Mouse (Mus musculus) macrophage (primary cell): ENCODE data around the gene Aagab. TPM values are rescaled to one million over a fixed set of nuclear protein-coding genes. Genes with fewer than 3 reads are reported as not detected.

Source experiments
- H3K27ac ChIP-seq: fragments of 350-480 bp; formaldehyde crosslinking; 2 replicates; pipeline ENCODE4 v1.9.0; 2021
- H3K36me3 ChIP-seq: fragments of 350-480 bp; formaldehyde crosslinking; 2 replicates; pipeline ENCODE4 v1.9.0; 2021; ENCODE audit errors: inconsistent target
- H3K4me3 ChIP-seq: fragments of 350-480 bp; formaldehyde crosslinking; 2 replicates; pipeline ENCODE4 v1.9.0; 2021; ENCODE audit errors: inconsistent target
- H3K79me2 ChIP-seq: fragments of 350-480 bp; formaldehyde crosslinking; 2 replicates; pipeline ENCODE4 v1.9.0; 2021; ENCODE audit errors: inconsistent target
- WGBS: methylation state at CpG from one replicate; pipeline ENCODE4 v1.1.7; 2026; ENCODE audit warnings: inconsistent platforms; ENCODE audit not compliant: missing documents; 5-methylcytosine and 5-hydroxymethylcytosine counted together
- polyA plus RNA-seq: library from polyadenylated mRNA; stranded (reverse); fragments of 250-400 nt; gene quantifications from 3 replicates; pipeline ENCODE4 v1.2.4, GENCODE M21; 2018; ENCODE audit warnings: inconsistent platforms

The Aagab gene
- polyA plus RNA-seq, 1 experiment from 2014 or later, result 24.3 TPM

DNA sequence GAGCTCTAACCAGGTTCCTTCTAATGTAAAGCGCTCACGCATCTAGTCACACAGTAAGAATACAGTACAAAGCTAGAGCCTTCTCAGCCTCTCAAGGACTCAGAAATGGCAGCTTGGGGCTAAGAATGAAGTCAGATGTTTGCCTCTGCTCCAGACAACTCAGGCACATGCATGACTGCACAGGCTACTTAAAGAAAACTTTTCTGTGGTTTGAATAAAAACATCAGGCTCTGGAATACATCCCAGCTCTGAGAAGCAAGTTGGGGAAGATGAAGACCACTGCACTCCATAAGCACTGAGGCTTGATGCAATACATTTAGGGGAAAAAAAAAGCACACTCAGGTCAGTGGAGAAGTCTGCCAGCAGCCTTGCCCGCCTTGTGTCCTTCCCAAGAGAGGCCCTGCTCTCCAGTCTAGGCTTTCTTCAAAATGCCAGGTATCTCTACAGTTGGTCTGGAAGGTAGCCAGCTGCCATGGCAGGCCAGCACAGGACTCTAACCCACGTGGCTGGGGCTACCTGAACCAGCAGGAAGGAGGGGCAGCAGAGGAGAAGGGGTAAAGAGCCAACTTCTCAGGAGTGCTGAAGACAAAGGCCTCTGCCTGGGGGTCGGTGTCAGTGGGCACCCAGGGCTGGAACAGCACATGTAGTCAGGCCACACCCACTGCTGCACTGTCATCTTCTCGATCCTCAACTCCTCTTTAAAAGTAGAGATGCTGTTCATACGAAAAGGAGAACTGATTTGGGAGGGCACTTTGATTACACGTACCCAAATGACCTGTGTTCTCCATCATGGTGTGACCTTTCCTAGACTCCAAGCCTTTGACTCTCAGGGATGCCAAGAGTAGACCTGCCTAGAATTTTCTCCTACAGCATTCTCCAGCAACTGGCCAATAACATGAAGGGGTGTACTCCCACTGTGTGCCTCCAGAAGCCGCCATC, 45.4 kb downstream of the Aagab start:
- no peak overlapping the region for H3K27ac ChIP-seq
- WGBS, result 72% methylated on average over 9 of the region's 9 CpGs
- H3K4me3 ChIP-seq, result no peak overlapping the region
- no peaks in the 10 kb centered on the region for H3K79me2 ChIP-seq
- peaks cover 38% of the 10 kb centered on the region; the same call in 1 of the 2 replicates for H3K36me3 ChIP-seq

DNA sequence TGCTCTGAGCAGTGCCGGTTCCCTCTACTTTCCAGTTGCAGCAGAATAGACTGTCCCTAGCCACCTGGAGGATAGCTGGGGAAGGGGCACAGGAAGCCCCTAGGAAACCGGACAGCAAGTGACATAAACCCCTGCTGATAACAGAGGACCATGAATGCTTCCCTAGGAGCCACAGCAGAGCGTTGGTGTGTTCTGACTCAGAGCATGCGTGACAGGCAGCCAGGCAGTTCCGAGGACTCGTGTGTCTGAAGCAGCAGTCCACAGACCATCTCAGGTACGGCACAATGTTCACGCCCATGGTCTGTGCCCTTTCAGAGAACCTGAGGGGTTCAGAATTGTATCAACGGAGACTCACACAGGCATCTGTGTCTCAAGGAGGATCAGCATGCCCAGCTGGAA, 46.1 kb downstream of the Aagab start:
- Histone ChIP-seq H3K36me3 (peaks cover 39% of the 10 kb centered on the region; the same call in 1 of the 2 replicates), H3K79me2 (no peaks in the 10 kb centered on the region), H3K27ac (no peak overlapping the region), H3K4me3 (no peak overlapping the region)
- 97% methylated on average over 9 of the region's 9 CpGs for WGBS

DNA sequence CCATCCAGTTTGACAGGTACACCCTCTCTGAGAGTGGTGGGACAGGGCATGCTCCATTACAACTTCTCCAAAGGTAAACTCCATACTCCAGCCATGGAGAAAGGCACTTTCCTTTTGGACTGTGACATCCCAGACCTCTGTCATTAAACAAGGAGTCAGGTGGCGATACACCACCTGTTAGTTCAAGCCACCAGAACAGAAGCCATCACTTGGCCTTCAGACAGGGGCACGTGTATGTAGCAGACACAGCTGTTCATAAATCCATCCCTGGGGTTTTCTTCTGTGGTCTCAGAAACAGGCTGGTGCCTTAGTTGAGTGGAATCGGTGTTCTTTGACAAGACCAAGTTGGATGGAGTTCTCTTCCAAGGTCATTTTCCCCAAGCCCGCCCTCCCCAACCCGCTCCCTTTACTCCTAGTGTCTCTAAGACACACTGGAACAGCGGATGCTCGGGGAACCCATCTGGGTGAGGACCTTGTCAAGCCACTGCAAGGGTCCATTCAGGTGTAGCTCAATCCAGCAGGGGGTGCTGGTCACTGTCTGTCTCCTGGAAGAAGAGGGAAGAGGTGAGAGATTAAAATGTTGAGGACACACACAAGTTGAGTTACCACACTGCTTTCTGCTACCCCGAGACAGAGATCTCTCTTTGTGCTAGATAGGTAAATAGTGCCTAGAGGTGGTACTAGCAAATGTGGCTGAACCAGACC, 47.5 kb downstream of the Aagab start:
- no peak overlapping the region for H3K27ac ChIP-seq
- peaks cover 30% of the 10 kb centered on the region; the same call in 1 of the 2 replicates for H3K36me3 ChIP-seq
- WGBS, result 91% methylated on average over 7 of the region's 8 CpGs
- H3K4me3 ChIP-seq, result no peak overlapping the region
- H3K79me2 ChIP-seq, result no peaks in the 10 kb centered on the region

DNA sequence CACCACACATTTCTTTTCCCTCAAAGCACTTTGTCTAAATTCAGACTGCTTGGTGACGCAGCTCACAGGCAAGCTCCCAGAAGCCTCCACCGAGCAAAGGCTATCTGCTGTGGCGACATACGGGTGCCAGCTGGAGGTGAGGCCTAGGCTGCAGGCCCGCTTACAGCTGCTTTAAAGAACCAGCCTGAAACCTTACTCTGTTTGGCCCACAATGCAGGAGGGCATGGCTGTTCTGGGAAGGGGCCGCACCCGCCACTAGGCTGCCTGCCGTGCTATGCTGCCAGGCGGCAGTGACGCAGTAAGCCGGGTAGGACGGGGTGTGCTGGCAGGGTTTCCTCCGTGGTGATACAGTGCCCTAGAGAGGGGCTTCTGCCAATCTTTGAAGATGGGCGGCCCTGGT, 48.4 kb downstream of the Aagab start:
- Histone ChIP-seq H3K4me3 (no peak overlapping the region), H3K27ac (no peak overlapping the region), H3K79me2 (no peaks in the 10 kb centered on the region), H3K36me3 (peaks cover 30% of the 10 kb centered on the region; the same call in 1 of the 2 replicates)
- 87% methylated on average over 11 of the region's 14 CpGs for WGBS

DNA sequence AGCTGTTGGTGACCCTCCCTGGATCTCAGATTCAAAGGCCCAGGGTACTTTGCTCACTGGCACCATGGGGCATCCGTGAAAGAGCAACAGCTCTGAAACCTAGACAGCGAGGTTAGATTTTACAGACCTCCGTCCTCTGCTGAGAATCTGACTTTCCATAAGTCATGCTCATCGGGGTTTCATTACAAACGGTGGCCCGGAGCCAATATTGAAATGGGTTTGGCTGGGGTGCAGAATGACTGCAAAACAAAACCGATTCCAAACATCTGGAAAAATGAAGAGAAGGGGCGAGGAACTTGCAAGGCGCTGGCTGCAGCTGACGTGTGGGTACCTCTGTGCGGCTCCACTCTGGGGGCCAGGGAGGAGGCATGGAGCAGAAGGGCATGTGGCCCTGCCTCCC, 49.1 kb downstream of the Aagab start:
- Histone ChIP-seq H3K4me3 (no peak overlapping the region), H3K27ac (no peak overlapping the region), H3K79me2 (no peaks in the 10 kb centered on the region), H3K36me3 (peaks cover 30% of the 10 kb centered on the region; the same call in 1 of the 2 replicates)
- 98% methylated on average over 11 of the region's 11 CpGs for WGBS

DNA sequence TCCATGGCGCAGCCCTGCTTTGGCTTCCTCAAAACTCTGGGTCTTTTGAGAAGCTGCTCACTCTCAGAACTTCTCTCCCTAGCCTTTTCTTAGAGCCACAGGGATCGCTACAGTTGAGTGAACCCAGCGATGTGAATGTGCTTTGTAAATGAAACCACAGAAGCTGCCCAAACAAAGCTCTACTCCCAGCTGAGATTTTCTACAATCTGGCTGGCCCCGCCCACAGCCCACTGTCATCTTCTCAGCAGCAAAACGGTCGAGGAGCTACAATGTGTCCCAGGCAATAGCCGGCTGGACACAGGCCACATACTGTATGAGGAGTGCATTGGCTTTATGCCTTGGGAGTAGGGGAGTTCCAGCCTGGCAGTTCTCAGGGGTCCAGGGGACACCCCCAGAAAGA, 51.2 kb downstream of the Aagab start:
- Histone ChIP-seq H3K27ac (no peak overlapping the region), H3K36me3 (peaks cover 27% of the 10 kb centered on the region; the same call in 1 of the 2 replicates), H3K79me2 (no peaks in the 10 kb centered on the region), H3K4me3 (no peak overlapping the region)
- 94% methylated on average over 7 of the region's 7 CpGs for WGBS

DNA sequence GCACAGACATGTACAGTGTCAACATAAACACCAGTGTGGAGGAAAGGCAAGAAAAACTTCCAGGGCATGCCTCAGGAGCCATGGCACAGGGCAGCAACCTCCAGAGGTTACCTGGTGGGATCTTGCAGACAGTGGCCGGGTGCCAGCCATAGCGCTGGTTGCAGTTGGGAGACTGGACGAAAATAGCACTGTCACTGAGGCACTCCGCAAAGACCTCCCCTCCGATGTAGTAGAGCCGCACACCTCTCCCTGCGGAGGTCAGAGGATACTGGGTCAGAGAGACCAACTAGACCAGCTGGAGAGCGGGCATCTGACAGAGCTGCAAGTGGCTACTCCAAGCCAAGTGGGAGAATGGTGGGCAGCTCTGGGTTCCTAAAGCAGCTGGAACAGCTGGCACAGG, 52.1 kb downstream of the Aagab start:
- Histone ChIP-seq H3K79me2 (no peaks in the 10 kb centered on the region), H3K4me3 (no peak overlapping the region), H3K27ac (no peak overlapping the region), H3K36me3 (peaks cover 18% of the 10 kb centered on the region; the same call in 1 of the 2 replicates)
- WGBS, result 90% methylated on average over 8 of the region's 8 CpGs

DNA sequence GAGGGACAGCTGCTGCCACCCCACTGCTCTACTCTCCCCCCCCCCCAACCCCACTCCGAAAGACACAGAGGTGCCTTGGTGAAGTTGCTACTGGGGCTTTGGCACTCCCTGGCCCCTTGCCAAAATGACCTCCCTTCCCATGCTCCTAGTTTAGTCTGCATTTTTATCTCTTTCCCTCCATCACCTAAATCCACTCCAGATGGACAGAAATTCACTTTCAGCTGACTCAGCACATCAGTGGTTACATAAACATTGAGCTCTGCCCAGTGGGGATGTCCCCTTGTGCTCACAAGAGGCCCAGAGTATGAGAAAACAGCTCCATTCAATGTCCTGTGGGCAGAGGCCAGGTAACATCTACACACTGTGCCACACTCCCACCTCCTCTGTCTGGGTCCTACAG, 52.6 kb downstream of the Aagab start:
- H3K27ac ChIP-seq, result no peak overlapping the region
- peaks cover 14% of the 10 kb centered on the region; the same call in 1 of the 2 replicates for H3K36me3 ChIP-seq
- no peak overlapping the region for H3K4me3 ChIP-seq
- WGBS, result 100% methylated on average over 1 of the region's 1 CpGs
- H3K79me2 ChIP-seq, result no peaks in the 10 kb centered on the region

DNA sequence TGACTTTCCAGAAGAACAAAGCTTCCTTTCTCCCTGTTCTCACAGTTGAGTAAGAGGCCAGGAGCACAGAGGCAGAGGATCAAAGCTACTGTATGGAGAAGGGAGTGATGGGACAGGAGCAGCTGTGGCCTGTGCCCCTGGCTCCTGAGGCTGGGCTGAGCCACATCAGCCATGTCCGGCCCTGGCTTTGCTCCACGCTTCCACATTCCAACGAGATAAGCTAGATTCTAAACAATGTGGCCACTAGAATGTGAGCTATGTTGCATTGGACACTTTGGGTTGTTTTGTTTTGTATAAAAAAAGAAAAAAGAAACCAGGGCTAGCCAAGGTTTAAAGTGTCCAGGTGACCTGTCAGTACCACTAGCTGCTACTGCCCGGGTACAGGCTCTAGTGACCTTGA, 54.7 kb downstream of the Aagab start:
- no peak overlapping the region for H3K27ac ChIP-seq
- no peak overlapping the region for H3K4me3 ChIP-seq
- no peaks in the 10 kb centered on the region for H3K79me2 ChIP-seq
- WGBS, result 96% methylated on average over 3 of the region's 4 CpGs
- H3K36me3 ChIP-seq, result peaks cover 8% of the 10 kb centered on the region; the same call in 1 of the 2 replicates

DNA sequence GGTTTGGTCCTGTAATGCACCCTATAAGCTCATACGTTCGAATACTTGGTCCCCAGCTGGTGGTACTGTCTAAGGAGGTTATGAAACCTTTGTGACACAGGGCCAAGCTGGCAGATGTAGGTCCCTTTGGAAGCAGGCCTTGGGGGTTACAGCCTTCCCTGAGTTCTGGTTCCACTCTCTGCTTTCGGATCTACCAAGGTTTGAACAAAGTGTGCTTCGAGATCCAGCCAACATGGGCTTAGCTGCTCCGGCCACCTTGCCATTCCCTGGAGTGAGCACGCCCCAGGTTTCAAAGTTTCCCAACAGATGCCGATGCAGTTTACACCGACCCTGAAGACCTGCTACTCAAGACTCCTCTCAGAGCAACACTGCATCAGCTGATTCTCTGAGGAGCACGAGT, 56.0 kb downstream of the Aagab start:
- Histone ChIP-seq H3K36me3 (no peaks in the 10 kb centered on the region), H3K4me3 (no peak overlapping the region)

DNA sequence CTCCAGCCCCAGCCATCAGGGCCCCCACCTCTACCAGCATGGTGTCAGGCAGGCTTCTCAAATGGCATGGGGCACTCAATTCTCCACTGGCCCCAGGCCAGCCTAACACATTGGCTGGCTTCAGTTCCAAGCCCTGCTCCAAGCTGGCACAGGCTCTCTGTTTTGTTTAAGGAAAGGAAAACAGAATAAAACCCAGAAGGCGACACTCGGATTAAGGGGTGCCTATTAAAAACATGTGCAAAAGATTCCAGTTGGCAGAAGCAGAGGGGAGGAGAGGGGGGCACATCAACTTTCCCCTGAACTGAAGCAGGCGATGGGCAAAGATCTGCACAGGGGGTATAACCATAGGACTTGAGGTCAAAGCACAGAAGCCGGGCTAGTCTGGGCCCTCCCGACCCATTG, 56.5 kb downstream of the Aagab start:
- 96% methylated on average over 5 of the region's 5 CpGs for WGBS
- no peaks in the 10 kb centered on the region for H3K36me3 ChIP-seq
- H3K27ac ChIP-seq, result no peak overlapping the region
- H3K79me2 ChIP-seq, result no peaks in the 10 kb centered on the region
- no peak overlapping the region for H3K4me3 ChIP-seq

More for the DNA sequence above, 56.0 kb downstream of the Aagab start:
- WGBS, result 90% methylated on average over 8 of the region's 9 CpGs
- Histone ChIP-seq H3K79me2 (no peaks in the 10 kb centered on the region), H3K27ac (no peak overlapping the region)

DNA sequence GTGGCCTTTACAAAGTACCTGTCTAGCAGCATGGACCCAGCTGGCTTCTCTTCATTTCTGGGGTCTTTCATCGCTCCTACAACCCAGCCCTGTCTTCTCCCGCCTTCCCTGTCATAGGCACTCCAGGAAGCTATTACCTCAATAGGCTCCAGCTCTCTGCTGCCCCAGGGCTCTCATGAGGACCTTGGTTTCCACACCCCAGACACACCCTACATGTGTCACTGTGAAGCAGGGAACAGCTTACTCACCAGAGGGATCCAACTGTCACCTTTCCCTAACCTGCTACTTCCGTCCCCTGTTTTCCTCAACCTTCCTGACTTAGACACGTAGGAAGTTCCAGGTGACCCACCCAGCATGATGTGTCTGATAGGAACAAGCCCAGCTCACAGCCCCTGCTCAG, 57.6 kb downstream of the Aagab start:
- no peaks in the 10 kb centered on the region for H3K79me2 ChIP-seq
- no peak overlapping the region for H3K27ac ChIP-seq
- no peak overlapping the region for H3K4me3 ChIP-seq
- 89% methylated on average over 4 of the region's 4 CpGs for WGBS
- no peaks in the 10 kb centered on the region for H3K36me3 ChIP-seq

DNA sequence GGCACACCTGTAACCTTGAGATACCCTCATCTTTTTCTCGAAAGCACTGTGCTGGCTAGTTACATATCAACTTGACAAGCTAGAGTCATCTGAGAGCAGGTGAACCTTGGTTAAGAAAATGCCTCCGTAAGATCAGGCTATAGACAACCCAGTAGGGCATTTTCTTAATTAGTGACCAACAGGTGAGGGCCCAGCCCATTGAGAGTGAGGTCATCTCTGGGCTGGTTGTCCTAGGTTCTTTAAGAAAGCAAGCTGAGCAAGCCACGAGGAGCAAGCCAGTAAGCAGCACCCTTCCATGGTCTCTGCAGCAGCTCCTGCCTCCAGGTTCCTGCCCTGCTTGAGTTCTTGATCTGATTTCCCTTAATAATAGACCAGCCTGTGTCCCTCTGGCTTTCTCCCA, 58.2 kb downstream of the Aagab start:
- H3K79me2 ChIP-seq, result no peaks in the 10 kb centered on the region
- H3K36me3 ChIP-seq, result no peaks in the 10 kb centered on the region
- 100% methylated on average over 3 of the region's 3 CpGs for WGBS
- H3K4me3 ChIP-seq, result no peak overlapping the region
- no peak overlapping the region for H3K27ac ChIP-seq

DNA sequence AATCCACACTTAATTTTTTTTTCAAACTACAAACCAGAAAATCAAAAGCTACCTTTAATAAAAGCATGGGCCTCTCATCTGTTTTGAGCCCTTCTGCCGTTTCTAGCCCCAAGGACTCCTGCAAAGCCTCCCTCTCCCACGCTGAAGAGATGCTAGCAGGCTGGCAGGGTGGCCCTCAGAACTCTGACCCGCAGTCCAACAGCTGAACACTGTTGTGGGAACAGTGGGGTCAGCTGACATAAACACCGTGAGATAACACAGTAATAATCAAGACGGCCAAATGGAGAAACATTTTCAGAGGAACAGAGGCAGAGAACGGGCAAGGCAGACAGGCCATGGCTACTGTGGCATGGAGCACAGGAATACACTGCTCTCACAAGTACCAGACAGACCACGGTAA, 60.3 kb downstream of the Aagab start:
- 98% methylated on average over 7 of the region's 7 CpGs for WGBS
- H3K36me3 ChIP-seq, result 0 out of 2 replicates have a peak, but pooled peaks cover 4% of the 10 kb centered on the region

DNA sequence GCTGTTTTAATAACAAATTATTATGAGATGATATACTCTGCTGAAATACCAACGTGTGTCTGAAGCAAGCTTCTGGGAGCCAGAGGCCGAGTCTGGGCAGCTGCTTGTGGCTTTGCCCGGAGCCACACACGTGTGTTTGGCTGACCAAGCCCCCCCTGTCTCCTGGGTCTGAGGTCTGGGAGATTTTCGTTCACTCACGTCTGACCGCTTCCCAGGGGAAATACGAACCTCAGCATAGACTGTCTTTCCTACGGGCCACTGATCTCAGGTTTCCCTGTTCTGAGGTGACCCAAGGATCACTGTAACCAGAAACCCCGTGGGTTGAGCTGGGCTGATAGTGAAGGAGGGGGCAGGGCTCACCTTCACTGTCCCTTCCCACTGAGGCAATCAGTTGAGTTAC, 60.8 kb downstream of the Aagab start:
- Histone ChIP-seq H3K27ac (no peak overlapping the region), H3K79me2 (no peaks in the 10 kb centered on the region), H3K4me3 (no peak overlapping the region), H3K36me3 (0 out of 2 replicates have a peak, but pooled peaks cover 4% of the 10 kb centered on the region)
- WGBS, result 97% methylated on average over 10 of the region's 10 CpGs

More for the DNA sequence above, 60.3 kb downstream of the Aagab start:
- Histone ChIP-seq H3K79me2 (no peaks in the 10 kb centered on the region), H3K4me3 (no peak overlapping the region), H3K27ac (no peak overlapping the region)
